ENCODE assay signal across 17 mouse cellular contexts in the genomic region with DNA sequence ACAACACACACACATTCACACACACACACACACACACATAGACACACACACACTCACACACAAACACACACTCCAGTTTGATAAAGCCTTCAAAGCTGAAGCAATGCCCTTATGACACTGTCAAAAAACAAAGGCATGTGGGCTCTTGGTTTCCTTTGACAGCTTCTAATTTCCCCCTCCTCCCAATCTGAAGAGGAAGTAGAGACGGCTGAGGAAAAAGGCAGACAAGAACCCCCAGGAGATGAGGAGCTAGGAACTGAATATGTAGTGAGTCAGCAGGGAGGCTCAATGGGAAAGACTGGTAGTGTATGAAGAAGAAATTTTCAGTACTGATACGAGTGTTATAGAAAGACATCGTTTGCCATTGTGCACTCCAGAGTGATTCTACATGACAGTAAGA.
A peak's percentile ranks its signal among the peaks of the same experiment; 100 is the strongest.
DNase-seq lines count a peak whose midpoint lies in the region; ATAC-seq and TF ChIP-seq lines count a peak whose summit lies in the region.
"Had no signal": no experiment of that assay in that cellular context is flagged by ENCODE, and none has a peak within 500 bp of the region (broad histone marks: within the 10 kb centered on the region; RNA-seq: fewer than 3 reads in every experiment).

No protein-coding gene starts in this region.

- no peaks in the 10 kb centered on the region for H3K9me3 ChIP-seq in forebrain, postnatal 0 days (ENCODE audit: low read length)
- H3K9me3 ChIP-seq in forebrain, embryonic 11.5 days (ENCODE audit: control insufficient read depth, low read length): no peaks in the 10 kb centered on the region
- no peaks in the 10 kb centered on the region for H3K9me3 ChIP-seq in midbrain, embryonic 14.5 days (ENCODE audit: control insufficient read depth, low read length)
- H3K9me3 ChIP-seq: limb, embryonic 12.5 days; liver, embryonic 13.5 days had no signal

- TF ChIP-seq CTCF in forebrain, postnatal 0 days (IDR thresholded peaks at IDR 0.05; ENCODE audit: low read depth): no peak

- peak; percentile 29; the same call in 1 of the 2 replicates for ATAC-seq in forebrain, postnatal 0 days
- ATAC-seq in forebrain, embryonic 11.5 days (replicated peaks; ENCODE audit: low FRiP score): no peak
- peak; percentile 84 for ATAC-seq in common myeloid progenitor, adult 5-6 weeks (replicated peaks; ENCODE audit: low read depth, poor library complexity, severe bottlenecking)
- 0 out of 2 replicates have a peak, but pooled peaks have one; percentile 8 for ATAC-seq in midbrain, embryonic 14.5 days (ENCODE audit: low FRiP score, low TSS enrichment)
- ATAC-seq in megakaryocyte-erythroid progenitor cell, adult 5-6 weeks (replicated peaks; ENCODE audit: low FRiP score, low TSS enrichment, poor library complexity, severe bottlenecking): no peak

- DNase-seq in forebrain, postnatal 0 days: no peak
- no peak for DNase-seq in forebrain, embryonic 11.5 days (ENCODE audit: low spot score)
- DNase-seq in 416B (ENCODE audit: low read depth): peak; percentile 70
- DNase-seq in midbrain, embryonic 14.5 days: peak; percentile 32
- DNase-seq in right cerebral cortex, postnatal 4 days: no peak
- DNase-seq: B cell, adult 2 months; cerebellum, adult 8-10 months; gastrocnemius, postnatal 36 days; heart, postnatal 14 days; liver, embryonic 13.5 days; right cerebral cortex, postnatal 14 days; thymus, postnatal 36 days had no signal

- no peak overlapping the region for H3K4me3 ChIP-seq in forebrain, postnatal 0 days (ENCODE audit: low read depth, low read length)
- no peak overlapping the region for H3K4me3 ChIP-seq in forebrain, embryonic 11.5 days (ENCODE audit: low read depth, low read length)
- no peak overlapping the region for H3K4me3 ChIP-seq in midbrain, embryonic 14.5 days (replicated peaks; ENCODE audit: low read depth, low read length)
- H3K4me3 ChIP-seq: limb, embryonic 12.5 days; liver, embryonic 13.5 days; myocyte had no signal

- H3K4me2 ChIP-seq in forebrain, postnatal 0 days (ENCODE audit: low read depth): no peak overlapping the region
- H3K4me2 ChIP-seq in forebrain, embryonic 11.5 days (ENCODE audit: low read depth, low read length, severe bottlenecking): no peak overlapping the region
- H3K4me2 ChIP-seq in midbrain, embryonic 14.5 days (ENCODE audit: low read length): no peak overlapping the region
- H3K4me2 ChIP-seq: heart, embryonic 11.5 days; limb, embryonic 12.5 days; liver, embryonic 13.5 days had no signal

- no peak overlapping the region for H3K27ac ChIP-seq in forebrain, postnatal 0 days (ENCODE audit: low read depth, low read length)
- H3K27ac ChIP-seq in forebrain, embryonic 11.5 days (ENCODE audit: low read depth, low read length): no peak overlapping the region
- no peak overlapping the region for H3K27ac ChIP-seq in midbrain, embryonic 14.5 days (replicated peaks; ENCODE audit: low read depth, low read length)
- H3K27ac ChIP-seq: limb, embryonic 12.5 days; liver, embryonic 13.5 days had no signal

- WGBS in forebrain, postnatal 0 days: 55% methylated on average over 3 of the region's 3 CpGs
- WGBS in forebrain, embryonic 11.5 days: 68% methylated on average over 3 of the region's 3 CpGs
- WGBS in midbrain, embryonic 14.5 days: 54% methylated on average over 3 of the region's 3 CpGs

- H3K4me1 ChIP-seq in forebrain, postnatal 0 days (ENCODE audit: insufficient read depth): no peaks in the 10 kb centered on the region
- no peaks in the 10 kb centered on the region for H3K4me1 ChIP-seq in forebrain, embryonic 11.5 days (replicated peaks; ENCODE audit: control insufficient read depth, insufficient read depth, low read length)
- peaks cover 3% of the 10 kb centered on the region; the same call in 1 of the 2 replicates for H3K4me1 ChIP-seq in midbrain, embryonic 14.5 days (ENCODE audit: control insufficient read depth, insufficient read depth, low read length)
- H3K4me1 ChIP-seq: limb, embryonic 12.5 days had no signal

- no peaks in the 10 kb centered on the region for H3K27me3 ChIP-seq in forebrain, postnatal 0 days (ENCODE audit: insufficient read depth, low read length)
- no peaks in the 10 kb centered on the region for H3K27me3 ChIP-seq in forebrain, embryonic 11.5 days (ENCODE audit: control insufficient read depth, insufficient read depth, low read length)
- H3K27me3 ChIP-seq in midbrain, embryonic 14.5 days (ENCODE audit: control insufficient read depth, insufficient read depth, low read length): no peaks in the 10 kb centered on the region
- H3K27me3 ChIP-seq: limb, embryonic 12.5 days; liver, embryonic 13.5 days had no signal

- H3K36me3 ChIP-seq in forebrain, postnatal 0 days (ENCODE audit: insufficient read depth): no peaks in the 10 kb centered on the region
- no peaks in the 10 kb centered on the region for H3K36me3 ChIP-seq in forebrain, embryonic 11.5 days (ENCODE audit: control insufficient read depth, insufficient read depth, low read length)
- no peaks in the 10 kb centered on the region for H3K36me3 ChIP-seq in midbrain, embryonic 14.5 days (ENCODE audit: control insufficient read depth, insufficient read depth, low read length)
- H3K36me3 ChIP-seq: limb, embryonic 12.5 days; liver, embryonic 13.5 days had no signal

- H3K9ac ChIP-seq in forebrain, postnatal 0 days: no peak overlapping the region
- H3K9ac ChIP-seq in forebrain, embryonic 11.5 days (ENCODE audit: low read length): no peak overlapping the region
- no peak overlapping the region for H3K9ac ChIP-seq in midbrain, embryonic 14.5 days (replicated peaks; ENCODE audit: low read length)
- H3K9ac ChIP-seq: limb, embryonic 12.5 days; liver, embryonic 13.5 days had no signal

Comparison
In these comparisons a context has a peak if more than half of its experiments do, and no peak if none do; other contexts are left out.
1. ATAC-seq: peak in forebrain, postnatal 0 days (single experiment), common myeloid progenitor, adult 5-6 weeks (single experiment) and midbrain, embryonic 14.5 days (single experiment); none in forebrain, embryonic 11.5 days (single experiment) and megakaryocyte-erythroid progenitor cell, adult 5-6 weeks (single experiment).
2. DNase-seq: peak in 416B (single experiment) and midbrain, embryonic 14.5 days (single experiment); none in forebrain, postnatal 0 days (single experiment), forebrain, embryonic 11.5 days (single experiment) and right cerebral cortex, postnatal 4 days (single experiment).